Mouse (Mus musculus) limb, embryonic 10.5 days (tissue): ENCODE measurements at regions not wholly inside any gene's neighbourhood (a gene's known extent, or its start where the extent isn't known, plus 50 kb on each side); places are given as distances from the start of the nearest gene placed in this dataset.

ENCODE experiments used
- DNase-seq: peaks from one replicate; pipeline ENCODE4 v3.0.0-alpha.2; 2017; ENCODE audit warnings: low spot score
- H3K27ac ChIP-seq: fragments of 300-500 bp; sonication (generic); 2 replicates; pipeline ENCODE4 v1.5.1; 2016; ENCODE audit warnings: mild to moderate bottlenecking
- H3K27me3 ChIP-seq: fragments of 300-500 bp; sonication (generic); 2 replicates; pipeline ENCODE4 v1.6.1; 2016; ENCODE audit warnings: low read depth, mild to moderate bottlenecking; ENCODE audit not compliant: poor library complexity, severe bottlenecking
- H3K36me3 ChIP-seq: fragments of 300-500 bp; sonication (generic); 2 replicates; pipeline ENCODE4 v1.6.1; 2016; ENCODE audit warnings: mild to moderate bottlenecking, moderate library complexity
- H3K4me1 ChIP-seq: fragments of 300-500 bp; sonication (generic); 2 replicates; pipeline ENCODE4 v1.6.1; 2016
- H3K4me3 ChIP-seq: fragments of 300-500 bp; sonication (generic); 2 replicates; pipeline ENCODE4 v1.5.1; 2016; ENCODE audit warnings: mild to moderate bottlenecking, moderate library complexity
- H3K9me3 ChIP-seq: fragments of 300-500 bp; sonication (generic); replicated peaks from 2 replicates; pipeline ENCODE4 v1.6.1; 2016; ENCODE audit warnings: mild to moderate bottlenecking
- WGBS: fragments of 180-500 bp; shearing (Covaris S2); methylation state at CpG from one replicate; pipeline ENCODE4 v1.1.7; 2016; 5-methylcytosine and 5-hydroxymethylcytosine counted together

DNA sequence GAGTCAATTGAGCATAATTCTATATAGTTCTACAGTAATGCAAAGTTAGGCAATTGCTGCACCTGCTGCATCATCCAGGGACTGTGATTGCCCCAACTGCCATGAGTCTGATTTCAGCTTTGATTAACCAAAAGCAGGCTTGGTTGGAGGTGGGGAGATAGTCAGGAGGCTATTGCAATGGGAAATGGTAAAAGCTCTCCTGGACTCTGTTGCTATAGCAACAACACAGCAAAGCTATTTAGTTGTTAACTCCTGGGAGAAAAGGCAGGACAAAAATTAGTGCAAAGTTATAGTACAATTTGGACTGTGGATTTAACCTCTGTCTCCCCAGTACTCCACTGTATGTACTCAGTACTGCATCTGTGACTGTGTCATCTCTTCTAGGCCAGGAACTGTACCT is 51.7 kb upstream of the Rasgrf1 start:
- no peak overlapping the region for H3K4me3 ChIP-seq
- no peaks in the 10 kb centered on the region for H3K9me3 ChIP-seq
- H3K4me1 ChIP-seq, result no peaks in the 10 kb centered on the region
- H3K36me3 ChIP-seq, result no peaks in the 10 kb centered on the region
- no peak for DNase-seq
- no peaks in the 10 kb centered on the region for H3K27me3 ChIP-seq
- H3K27ac ChIP-seq, result no peak overlapping the region

DNA sequence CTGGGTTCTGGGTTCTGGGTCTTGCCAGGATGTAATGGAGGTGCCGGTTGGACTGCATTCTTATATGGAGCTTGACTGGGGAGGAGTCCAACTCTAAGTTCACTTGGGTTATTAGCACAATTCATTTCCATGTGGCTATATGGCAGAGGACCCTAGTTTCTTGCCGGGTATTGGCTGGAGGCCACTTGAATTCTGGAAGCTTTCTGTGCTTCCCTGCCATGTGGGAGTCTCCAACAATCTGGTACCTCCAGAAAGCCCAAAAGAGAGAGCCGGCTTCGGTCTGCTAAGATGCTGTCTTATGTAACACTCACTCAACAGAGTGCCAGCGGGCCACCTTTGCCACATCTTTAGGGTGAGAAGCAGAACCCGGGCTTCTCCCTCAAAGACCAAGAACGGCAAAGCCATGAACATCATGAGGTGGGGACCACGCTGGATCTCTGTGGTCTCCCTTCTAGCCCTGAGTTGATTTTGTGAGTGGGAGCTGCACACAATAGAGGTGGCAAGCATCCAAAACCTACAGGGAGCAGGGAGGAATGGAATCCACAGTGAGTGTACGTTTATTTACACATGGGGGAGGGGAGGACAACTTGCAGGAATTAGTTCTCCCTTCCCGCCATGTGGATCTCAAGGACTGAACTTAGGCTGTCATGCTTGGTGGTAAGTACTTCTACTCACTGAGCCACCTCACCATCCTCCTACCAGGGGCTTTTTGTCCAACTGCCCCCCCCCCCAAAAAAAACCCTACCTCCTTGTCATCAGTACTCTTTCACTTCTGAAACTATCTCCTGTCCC is 59.0 kb upstream of the Rasgrf1 start:
- H3K9me3 ChIP-seq, result no peaks in the 10 kb centered on the region
- H3K36me3 ChIP-seq, result no peaks in the 10 kb centered on the region
- H3K4me3 ChIP-seq, result no peak overlapping the region
- 86% methylated on average over 10 of the region's 10 CpGs for WGBS
- H3K4me1 ChIP-seq, result no peaks in the 10 kb centered on the region
- H3K27me3 ChIP-seq, result no peaks in the 10 kb centered on the region
- H3K27ac ChIP-seq, result no peak overlapping the region
- DNase-seq, result no peak

DNA sequence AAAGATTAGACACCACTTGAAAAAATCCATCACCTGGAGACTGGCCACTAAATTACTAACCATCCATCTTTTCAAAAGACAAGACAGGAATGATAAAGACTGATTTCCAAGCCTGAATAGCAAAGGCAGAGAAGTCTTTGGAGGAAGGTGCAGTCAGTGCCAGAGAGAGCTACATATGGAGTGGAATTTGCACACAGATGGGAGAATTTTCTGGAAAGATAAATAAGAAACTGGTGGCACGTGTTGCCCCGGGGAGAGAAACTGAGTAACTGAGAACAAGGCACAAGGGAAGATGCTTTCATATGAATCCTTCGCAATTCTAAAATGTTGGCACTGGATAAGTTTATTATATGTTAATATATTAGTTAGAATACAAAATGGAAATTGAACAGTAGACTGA is 59.8 kb upstream of the Rasgrf1 start:
- Histone ChIP-seq H3K9me3 (no peaks in the 10 kb centered on the region), H3K4me1 (no peaks in the 10 kb centered on the region), H3K4me3 (no peak overlapping the region), H3K36me3 (no peaks in the 10 kb centered on the region), H3K27me3 (no peaks in the 10 kb centered on the region), H3K27ac (no peak overlapping the region)
- no peak for DNase-seq
- WGBS, result 88% methylated on average over 3 of the region's 3 CpGs

DNA sequence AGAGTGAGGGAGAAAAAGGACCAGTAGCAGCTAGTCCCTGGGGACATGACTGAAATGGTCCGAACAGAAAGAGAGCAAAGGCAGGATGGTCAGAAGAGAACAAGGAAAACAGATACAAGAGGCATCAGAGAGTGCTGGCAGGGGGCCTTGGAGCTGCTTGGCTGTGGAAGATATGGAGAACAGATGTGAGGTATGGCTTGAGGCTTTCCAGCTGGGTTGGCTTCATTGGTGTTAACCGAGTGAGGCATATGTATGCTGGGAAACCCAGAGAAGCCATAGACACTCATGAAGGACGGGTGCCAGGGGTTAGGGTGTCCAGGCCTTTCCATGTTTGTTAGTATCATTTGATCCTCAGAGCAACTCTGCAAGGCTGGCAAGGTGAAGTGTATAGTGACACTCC is 61.1 kb upstream of the Rasgrf1 start:
- 87% methylated on average over 3 of the region's 3 CpGs for WGBS
- Histone ChIP-seq H3K9me3 (no peaks in the 10 kb centered on the region), H3K4me1 (no peaks in the 10 kb centered on the region), H3K27ac (no peak overlapping the region), H3K27me3 (no peaks in the 10 kb centered on the region), H3K36me3 (no peaks in the 10 kb centered on the region), H3K4me3 (no peak overlapping the region)
- no peak for DNase-seq

DNA sequence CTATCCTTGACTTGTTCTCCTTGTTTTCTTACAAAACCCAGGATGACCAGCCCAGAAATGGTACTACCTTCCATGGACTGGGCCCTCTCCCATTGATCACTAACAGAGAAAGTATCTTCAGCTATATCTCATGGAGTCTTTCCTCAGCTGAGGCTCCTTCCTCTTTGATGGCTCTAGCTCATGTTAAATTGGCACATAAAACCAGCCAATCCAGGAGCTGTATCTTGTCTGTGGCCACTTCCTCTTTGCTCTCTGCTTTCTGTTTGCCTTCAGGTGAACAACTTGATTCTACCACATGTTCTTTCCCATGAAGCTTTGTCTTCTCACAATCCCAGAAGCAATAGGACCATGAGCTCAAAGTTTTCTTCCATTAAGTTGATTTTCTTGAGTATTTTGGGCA is 62.7 kb upstream of the Rasgrf1 start:
- Histone ChIP-seq H3K27me3 (no peaks in the 10 kb centered on the region), H3K36me3 (no peaks in the 10 kb centered on the region), H3K27ac (no peak overlapping the region), H3K4me3 (no peak overlapping the region), H3K9me3 (no peaks in the 10 kb centered on the region), H3K4me1 (no peaks in the 10 kb centered on the region)
- DNase-seq, result no peak

DNA sequence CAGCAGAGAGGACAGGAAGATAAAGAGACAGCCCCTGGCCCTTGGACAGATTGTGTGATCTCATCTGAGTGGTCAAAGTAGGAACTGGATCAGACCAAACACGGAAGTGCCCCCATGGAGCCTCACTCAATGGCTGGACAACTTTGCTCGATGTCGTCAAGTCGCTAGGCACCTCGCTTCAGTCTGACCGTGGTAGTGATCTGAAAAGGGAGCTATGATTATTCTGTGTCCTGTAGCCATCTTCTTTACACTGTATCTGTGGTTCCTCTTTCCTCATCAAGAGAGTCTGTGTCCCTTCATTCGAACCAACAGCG is 67.0 kb upstream of the Rasgrf1 start:
- H3K4me1 ChIP-seq, result 0 out of 2 replicates have a peak, but pooled peaks cover 3% of the 10 kb centered on the region
- no peak for DNase-seq
- no peak overlapping the region for H3K27ac ChIP-seq
- no peak overlapping the region for H3K4me3 ChIP-seq
- no peaks in the 10 kb centered on the region for H3K27me3 ChIP-seq
- H3K9me3 ChIP-seq, result no peaks in the 10 kb centered on the region
- 93% methylated on average over 8 of the region's 8 CpGs for WGBS
- H3K36me3 ChIP-seq, result no peaks in the 10 kb centered on the region

DNA sequence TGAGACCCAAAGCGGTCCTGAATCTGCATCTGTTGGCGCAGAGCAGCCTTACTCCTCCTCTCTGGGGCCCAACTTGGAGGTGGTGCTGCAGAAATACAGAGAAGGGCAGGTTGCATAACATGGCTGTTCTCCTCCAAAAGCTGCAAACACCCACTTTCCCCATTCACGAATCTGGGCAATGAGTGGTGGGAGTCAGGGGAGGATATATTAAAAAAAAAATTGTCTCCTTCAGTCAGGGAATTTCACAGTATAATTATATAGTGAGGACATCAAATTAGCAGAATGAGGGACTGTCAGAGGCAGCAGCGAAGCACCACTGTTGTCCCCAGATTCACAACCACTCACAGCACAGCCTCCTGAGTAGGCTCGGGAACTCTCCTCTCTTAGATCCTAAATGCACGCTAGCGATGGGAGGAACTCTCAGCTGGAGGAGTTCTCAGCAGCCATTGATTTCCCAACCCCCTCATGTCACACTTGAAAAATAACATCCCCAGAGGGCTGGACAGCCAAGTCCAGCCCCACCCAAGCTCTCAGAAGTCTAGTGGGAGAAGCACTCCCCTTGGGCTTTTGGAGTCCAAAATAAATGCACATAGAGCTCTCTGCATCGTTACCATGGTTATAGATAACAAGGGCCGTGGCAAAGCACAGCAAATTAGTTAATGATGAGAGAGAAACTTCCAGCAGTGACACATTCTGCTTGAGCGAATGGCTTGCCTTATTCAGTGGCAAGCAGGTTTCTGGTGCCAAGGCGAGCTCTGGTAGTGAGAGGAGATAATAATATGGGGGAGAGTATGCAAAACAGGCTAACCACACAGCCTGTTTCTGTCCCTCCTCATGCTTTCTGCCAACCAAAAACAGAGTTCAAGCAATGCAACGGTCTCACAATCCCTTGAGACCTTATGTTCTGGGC is 67.6 kb upstream of the Rasgrf1 start:
- Histone ChIP-seq H3K27ac (no peak overlapping the region), H3K4me1 (0 out of 2 replicates have a peak, but pooled peaks cover 3% of the 10 kb centered on the region), H3K4me3 (no peak overlapping the region), H3K27me3 (no peaks in the 10 kb centered on the region), H3K36me3 (no peaks in the 10 kb centered on the region), H3K9me3 (no peaks in the 10 kb centered on the region)
- DNase-seq, result no peak
- 69% methylated on average over 12 of the region's 12 CpGs for WGBS

DNA sequence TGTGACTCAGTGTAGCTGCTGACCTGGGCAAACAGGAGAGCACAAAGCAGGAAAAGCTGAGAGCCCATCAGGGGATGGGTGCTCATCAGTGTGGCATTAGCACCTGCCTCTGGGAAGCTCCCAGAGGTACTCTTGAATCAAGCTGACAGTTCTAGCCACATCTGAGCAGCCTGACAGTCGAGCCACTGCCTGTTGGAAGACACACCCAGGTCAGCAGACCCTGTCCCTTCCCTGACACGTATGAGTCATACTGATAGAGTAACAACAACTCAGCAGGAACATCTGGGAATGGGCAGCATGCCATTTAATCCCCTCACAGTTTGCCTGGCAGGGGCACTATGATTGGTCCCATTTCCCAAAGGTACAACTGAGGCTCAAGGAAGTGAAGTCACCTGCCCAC is 68.3 kb upstream of the Rasgrf1 start:
- 0 out of 2 replicates have a peak, but pooled peaks cover 3% of the 10 kb centered on the region for H3K4me1 ChIP-seq
- WGBS, result 56% methylated on average over 2 of the region's 2 CpGs
- H3K4me3 ChIP-seq, result no peak overlapping the region
- no peaks in the 10 kb centered on the region for H3K36me3 ChIP-seq
- DNase-seq, result no peak
- H3K9me3 ChIP-seq, result no peaks in the 10 kb centered on the region
- H3K27ac ChIP-seq, result no peak overlapping the region
- H3K27me3 ChIP-seq, result no peaks in the 10 kb centered on the region

DNA sequence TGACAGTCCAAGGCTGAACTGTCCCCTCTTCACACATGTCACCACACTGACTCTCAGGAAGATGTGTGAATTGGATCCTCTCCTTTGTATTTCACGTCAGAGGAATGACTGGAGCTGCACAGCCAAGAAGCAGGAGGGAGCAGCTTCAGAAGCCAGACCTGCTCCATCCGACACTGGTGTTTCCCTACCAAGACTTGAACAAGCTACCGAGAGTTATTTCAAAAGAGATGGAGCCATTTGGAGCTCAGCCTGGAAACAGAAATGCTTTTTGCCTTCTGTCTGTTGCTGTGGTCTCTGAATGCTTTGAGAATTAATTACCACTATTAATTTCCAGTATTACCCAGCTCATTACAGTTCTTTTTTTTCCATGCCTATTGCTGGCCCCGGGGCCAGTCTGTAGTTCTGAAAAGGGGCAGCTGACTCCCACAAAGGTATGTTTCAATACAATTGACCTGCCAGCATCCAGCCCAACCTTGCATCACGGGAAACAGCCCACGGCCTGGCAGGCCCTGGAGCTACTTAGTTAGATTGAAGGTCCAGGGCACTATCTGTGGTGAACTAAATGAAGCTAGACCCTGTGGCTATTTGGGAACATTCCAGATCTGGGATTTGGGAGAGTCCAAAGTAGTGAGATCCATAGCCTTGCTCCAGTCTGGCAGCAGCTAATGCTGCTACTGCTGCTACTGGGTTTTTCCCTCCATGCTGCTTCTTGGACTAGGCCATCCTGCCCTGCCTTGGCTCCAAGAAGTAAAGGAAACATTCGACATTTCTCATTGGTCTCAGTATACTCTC is 73.1 kb upstream of the Rasgrf1 start:
- DNase-seq, result no peak
- H3K4me3 ChIP-seq, result no peak overlapping the region
- H3K36me3 ChIP-seq, result no peaks in the 10 kb centered on the region
- WGBS, result 87% methylated on average over 7 of the region's 7 CpGs
- 0 out of 2 replicates have a peak, but pooled peaks cover 3% of the 10 kb centered on the region for H3K4me1 ChIP-seq
- H3K27me3 ChIP-seq, result no peaks in the 10 kb centered on the region
- no peaks in the 10 kb centered on the region for H3K9me3 ChIP-seq
- no peak overlapping the region for H3K27ac ChIP-seq

DNA sequence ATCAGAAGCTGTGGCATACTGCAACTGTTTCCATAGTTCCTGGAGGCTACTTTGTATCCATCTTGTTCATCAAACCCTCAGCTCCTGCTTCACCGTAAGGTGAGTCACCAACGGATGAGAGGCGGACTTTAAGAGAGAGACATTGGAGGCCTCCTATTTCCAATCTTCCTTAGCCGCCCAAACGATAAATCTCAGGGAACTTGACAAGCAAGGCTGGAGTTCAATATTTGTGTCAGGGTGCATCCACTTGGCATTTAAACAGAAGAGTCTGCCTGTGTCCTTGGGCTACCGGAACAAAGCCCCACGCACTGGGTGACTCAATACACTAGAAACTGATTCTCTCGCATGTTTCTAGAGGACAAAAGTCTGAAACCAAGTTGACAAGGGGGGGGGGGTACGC is 76.1 kb upstream of the Rasgrf1 start:
- Histone ChIP-seq H3K4me3 (no peak overlapping the region), H3K4me1 (no peaks in the 10 kb centered on the region), H3K9me3 (no peaks in the 10 kb centered on the region), H3K27ac (no peak overlapping the region), H3K36me3 (no peaks in the 10 kb centered on the region), H3K27me3 (no peaks in the 10 kb centered on the region)
- WGBS, result 90% methylated on average over 9 of the region's 9 CpGs
- no peak for DNase-seq

DNA sequence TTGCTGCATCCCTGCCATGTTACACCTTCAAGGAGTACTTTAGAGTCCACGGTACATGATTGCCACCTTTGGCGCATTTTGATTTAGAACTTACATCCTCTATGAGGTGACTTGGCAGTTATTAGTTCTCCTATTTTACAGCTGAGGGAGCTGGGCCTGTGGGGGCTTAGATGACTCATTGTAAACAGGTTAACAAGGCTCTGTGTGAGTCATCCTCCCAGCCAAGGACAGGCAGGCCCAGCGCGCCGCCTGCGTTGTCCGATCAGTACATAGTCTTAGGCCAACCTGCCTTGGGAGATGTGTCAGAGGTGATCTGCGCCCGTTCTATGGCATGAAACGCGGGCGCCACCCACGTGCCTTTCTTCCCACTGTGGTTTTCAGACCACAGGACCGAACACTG is 77.9 kb upstream of the Rasgrf1 start:
- H3K4me1 ChIP-seq, result no peaks in the 10 kb centered on the region
- H3K36me3 ChIP-seq, result no peaks in the 10 kb centered on the region
- DNase-seq, result no peak
- 94% methylated on average over 14 of the region's 14 CpGs for WGBS
- H3K27ac ChIP-seq, result no peak overlapping the region
- no peak overlapping the region for H3K4me3 ChIP-seq
- H3K27me3 ChIP-seq, result no peaks in the 10 kb centered on the region
- no peaks in the 10 kb centered on the region for H3K9me3 ChIP-seq

DNA sequence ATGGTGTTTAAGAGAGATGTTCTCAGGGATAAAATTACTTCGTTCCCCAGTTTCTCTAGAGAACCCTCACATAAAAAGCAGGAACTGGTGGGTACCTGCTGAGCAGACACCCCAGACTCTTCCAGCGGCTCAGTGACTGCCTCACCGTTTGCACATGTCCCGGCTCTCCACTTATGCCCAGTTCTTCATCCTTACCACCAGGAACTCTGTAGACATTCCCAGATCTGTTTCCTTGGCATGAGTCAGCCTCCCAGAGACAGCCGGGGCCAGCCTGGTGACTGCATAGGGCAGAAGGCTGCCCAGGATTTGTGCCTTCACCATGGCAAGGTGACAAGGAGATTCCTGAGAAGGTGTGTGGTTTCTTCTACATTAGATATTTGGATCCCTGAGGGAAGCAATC is 81.6 kb upstream of the Rasgrf1 start:
- no peak overlapping the region for H3K27ac ChIP-seq
- no peaks in the 10 kb centered on the region for H3K9me3 ChIP-seq
- no peak for DNase-seq
- 88% methylated on average over 5 of the region's 5 CpGs for WGBS
- no peaks in the 10 kb centered on the region for H3K36me3 ChIP-seq
- no peaks in the 10 kb centered on the region for H3K4me1 ChIP-seq
- H3K4me3 ChIP-seq, result no peak overlapping the region
- H3K27me3 ChIP-seq, result no peaks in the 10 kb centered on the region

DNA sequence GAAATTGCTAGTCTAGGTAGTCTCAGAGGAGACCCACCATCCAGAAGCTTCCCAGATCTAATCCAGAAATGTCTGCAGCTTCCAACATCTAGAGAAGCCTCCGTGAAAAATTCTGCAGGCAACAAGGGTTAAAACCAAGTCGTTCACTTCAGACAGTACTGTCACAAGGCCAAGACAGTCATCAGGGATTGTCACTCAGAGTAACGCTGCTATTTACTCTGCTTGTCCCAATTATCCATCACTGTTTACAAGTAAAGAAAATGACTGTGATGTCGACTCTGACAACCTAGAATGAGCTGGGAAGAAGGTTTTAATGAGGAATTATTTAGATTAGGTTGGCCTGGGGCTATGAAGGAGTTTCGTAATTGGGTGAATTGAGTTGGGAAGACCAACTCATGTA is 82.1 kb upstream of the Rasgrf1 start:
- 65% methylated on average over 5 of the region's 5 CpGs for WGBS
- no peaks in the 10 kb centered on the region for H3K4me1 ChIP-seq
- H3K27ac ChIP-seq, result no peak overlapping the region
- no peak for DNase-seq
- no peaks in the 10 kb centered on the region for H3K36me3 ChIP-seq
- H3K27me3 ChIP-seq, result no peaks in the 10 kb centered on the region
- H3K9me3 ChIP-seq, result no peaks in the 10 kb centered on the region
- no peak overlapping the region for H3K4me3 ChIP-seq
